In genomic region chr9:37407850-37408502, GRCm38 (mm10) we compare ENCODE assay signal across 8 mouse cellular contexts. TPM values are rescaled to one million over a fixed set of nuclear protein-coding genes. Genes with fewer than 3 reads are reported as not detected.
DNase-seq lines count a peak whose midpoint lies in the region; ATAC-seq lines count a peak whose summit lies in the region.

No protein-coding gene starts in this region.

- H3K4me1 ChIP-seq in heart, embryonic 11.5 days (ENCODE audit: control insufficient read depth, insufficient read depth, low read length), result no peaks in the 10 kb centered on the region
- H3K4me1 ChIP-seq in heart, embryonic 10.5 days, result peaks cover 7% of the 10 kb centered on the region; the same call in 1 of the 2 replicates
- 0 out of 2 replicates have a peak, but pooled peaks cover 6% of the 10 kb centered on the region for H3K4me1 ChIP-seq in forebrain, embryonic 15.5 days
- peaks cover 10% of the 10 kb centered on the region for H3K4me1 ChIP-seq in limb, embryonic 13.5 days

- no peak overlapping the region for H3K9ac ChIP-seq in heart, embryonic 11.5 days (ENCODE audit: low read depth, low read length)
- H3K9ac ChIP-seq in forebrain, embryonic 15.5 days (replicated peaks), result no peak overlapping the region
- no peak overlapping the region for H3K9ac ChIP-seq in limb, embryonic 13.5 days

- H3K4me3 ChIP-seq in heart, embryonic 11.5 days (ENCODE audit: low read depth, low read length), result no peak overlapping the region
- no peak overlapping the region for H3K4me3 ChIP-seq in heart, embryonic 10.5 days
- 0 out of 2 replicates have a peak overlapping the region, but pooled peaks have one; percentile 14 for H3K4me3 ChIP-seq in forebrain, embryonic 15.5 days
- no peak overlapping the region for H3K4me3 ChIP-seq in limb, embryonic 13.5 days

- no peaks in the 10 kb centered on the region for H3K9me3 ChIP-seq in heart, embryonic 11.5 days (replicated peaks; ENCODE audit: control insufficient read depth, low read length)
- H3K9me3 ChIP-seq in heart, embryonic 10.5 days, result no peaks in the 10 kb centered on the region
- H3K9me3 ChIP-seq in forebrain, embryonic 15.5 days, result no peaks in the 10 kb centered on the region
- H3K9me3 ChIP-seq in limb, embryonic 13.5 days, result no peaks in the 10 kb centered on the region

- 0 out of 2 replicates have a peak, but pooled peaks have one; percentile 31 for ATAC-seq in heart, embryonic 11.5 days (replicated peaks; ENCODE audit: insufficient number of reproducible peaks, low FRiP score, low TSS enrichment)
- peak; percentile 37; the same call in 1 of the 2 replicates for ATAC-seq in forebrain, embryonic 15.5 days (replicated peaks)
- ATAC-seq in limb, embryonic 13.5 days (ENCODE audit: low FRiP score, low read depth), result 0 out of 2 replicates have a peak, but pooled peaks have one; percentile 12
- ATAC-seq in erythroblast, adult 5-6 weeks (replicated peaks; ENCODE audit: low FRiP score, poor library complexity, severe bottlenecking), result no peak

- no peak for DNase-seq in heart, embryonic 10.5 days (ENCODE audit: low spot score)
- peak; percentile 66 for DNase-seq in ES-CJ7 (ENCODE audit: low read depth, low spot score)
- no peak for DNase-seq in left cerebral cortex, postnatal 25 days (ENCODE audit: low spot score in 2 of 2)
- no peak for DNase-seq in B cell, adult 2 months

- 12% methylated on average over 19 of the region's 19 CpGs for WGBS in heart, embryonic 11.5 days (ENCODE audit: insufficient replicate concordance)
- 14% methylated on average over 19 of the region's 19 CpGs for WGBS in heart, embryonic 10.5 days
- WGBS in forebrain, embryonic 15.5 days, result 15% methylated on average over 19 of the region's 19 CpGs
- 9% methylated on average over 19 of the region's 19 CpGs for WGBS in limb, embryonic 13.5 days

- intact Hi-C loops in left cerebral cortex, postnatal 25 days (cut with DNase I), result no loop called here

- H3K4me2 ChIP-seq in heart, embryonic 11.5 days, result peak overlapping the region; percentile 46
- peak overlapping the region; percentile 33 for H3K4me2 ChIP-seq in forebrain, embryonic 15.5 days (replicated peaks)
- peak overlapping the region; percentile 41; the same call in 1 of the 2 replicates for H3K4me2 ChIP-seq in limb, embryonic 13.5 days (replicated peaks)

- H3K36me3 ChIP-seq in heart, embryonic 11.5 days (ENCODE audit: control insufficient read depth, insufficient read depth, low read length), result no peaks in the 10 kb centered on the region
- H3K36me3 ChIP-seq in heart, embryonic 10.5 days, result no peaks in the 10 kb centered on the region
- H3K36me3 ChIP-seq in forebrain, embryonic 15.5 days, result no peaks in the 10 kb centered on the region
- no peaks in the 10 kb centered on the region for H3K36me3 ChIP-seq in limb, embryonic 13.5 days

- 0 out of 2 replicates have a peak, but pooled peaks cover 4% of the 10 kb centered on the region for H3K27me3 ChIP-seq in heart, embryonic 11.5 days (ENCODE audit: control insufficient read depth, insufficient read depth, low read length)
- peaks cover 28% of the 10 kb centered on the region for H3K27me3 ChIP-seq in heart, embryonic 10.5 days (ENCODE audit: insufficient read depth, poor library complexity, severe bottlenecking)
- H3K27me3 ChIP-seq in forebrain, embryonic 15.5 days, result no peaks in the 10 kb centered on the region
- H3K27me3 ChIP-seq in limb, embryonic 13.5 days, result peaks cover 40% of the 10 kb centered on the region

- no peak overlapping the region for H3K27ac ChIP-seq in heart, embryonic 11.5 days (ENCODE audit: low read depth, low read length)
- no peak overlapping the region for H3K27ac ChIP-seq in heart, embryonic 10.5 days
- no peak overlapping the region for H3K27ac ChIP-seq in forebrain, embryonic 15.5 days (replicated peaks)
- no peak overlapping the region for H3K27ac ChIP-seq in limb, embryonic 13.5 days

RNA-seq across cellular contexts. Expression of gene Robo4, which starts 6.3 kb away (rescaled TPM):
- 2.5 and 3.3 TPM in 2 replicates for polyA plus RNA-seq in heart, embryonic 11.5 days (2014; fragmentation: Nextera tagmentation; extraction: Ambion mirVana)
- 2.0 and 4.0 TPM in 2 replicates for polyA plus RNA-seq in heart, embryonic 10.5 days (2016; fragmentation: Nextera tagmentation; extraction: Ambion mirVana)
- 3.3 and 4.2 TPM in 2 replicates for polyA plus RNA-seq in forebrain, embryonic 15.5 days (2015; fragmentation: Nextera tagmentation; extraction: Ambion mirVana)
- polyA plus RNA-seq in limb, embryonic 13.5 days (2015; fragmentation: Nextera tagmentation; extraction: Ambion mirVana), result 10.3 and 11.9 TPM in 2 replicates
- total RNA-seq in erythroblast, adult 5-6 weeks (2015; ENCODE audit: low replicate concordance), result not detected in 2 replicates
- not detected in 2 replicates for total RNA-seq in erythroblast, adult 5-6 weeks (2017; ENCODE audit: low replicate concordance)
- total RNA-seq in left cerebral cortex, postnatal 25 days (2021), result 1 to 10 TPM; 6.7 to 7.3 TPM

RNA-seq across cellular contexts. Expression of gene Robo3, which starts 25.1 kb away (rescaled TPM):
- polyA plus RNA-seq in heart, embryonic 11.5 days (2014; fragmentation: Nextera tagmentation; extraction: Ambion mirVana), result 0.29 and 0.35 TPM in 2 replicates
- polyA plus RNA-seq in heart, embryonic 10.5 days (2016; fragmentation: Nextera tagmentation; extraction: Ambion mirVana), result 0.06 and 0.10 TPM in 2 replicates
- polyA plus RNA-seq in forebrain, embryonic 15.5 days (2015; fragmentation: Nextera tagmentation; extraction: Ambion mirVana), result 1.6 and 3.1 TPM in 2 replicates
- polyA plus RNA-seq in limb, embryonic 13.5 days (2015; fragmentation: Nextera tagmentation; extraction: Ambion mirVana), result 0.05 and 0.10 TPM in 2 replicates
- total RNA-seq in erythroblast, adult 5-6 weeks (2015; ENCODE audit: low replicate concordance), result not detected in 2 replicates
- total RNA-seq in erythroblast, adult 5-6 weeks (2017; ENCODE audit: low replicate concordance), result not detected in 2 replicates
- total RNA-seq in left cerebral cortex, postnatal 25 days (2021), result 10 to 100 TPM; 33.4 to 33.6 TPM

RNA-seq across cellular contexts. Expression of gene Hepacam, which starts 40.8 kb away (rescaled TPM):
- not detected in 2 replicates for polyA plus RNA-seq in heart, embryonic 11.5 days (2014; fragmentation: Nextera tagmentation; extraction: Ambion mirVana)
- 0.04 TPM in 1 of 2 replicates, not detected in the other for polyA plus RNA-seq in heart, embryonic 10.5 days (2016; fragmentation: Nextera tagmentation; extraction: Ambion mirVana)
- 3.4 and 4.9 TPM in 2 replicates for polyA plus RNA-seq in forebrain, embryonic 15.5 days (2015; fragmentation: Nextera tagmentation; extraction: Ambion mirVana)
- 0.11 TPM in 1 of 2 replicates, not detected in the other for polyA plus RNA-seq in limb, embryonic 13.5 days (2015; fragmentation: Nextera tagmentation; extraction: Ambion mirVana)
- not detected in 2 replicates for total RNA-seq in erythroblast, adult 5-6 weeks (2015; ENCODE audit: low replicate concordance)
- not detected in 2 replicates for total RNA-seq in erythroblast, adult 5-6 weeks (2017; ENCODE audit: low replicate concordance)
- 10 to 100 TPM; 56.9 to 63.7 TPM for total RNA-seq in left cerebral cortex, postnatal 25 days (2021)

RNA-seq across cellular contexts. Expression of gene Ccdc15, which starts 59.7 kb away (rescaled TPM):
- polyA plus RNA-seq in heart, embryonic 11.5 days (2014; fragmentation: Nextera tagmentation; extraction: Ambion mirVana), result 3.4 and 5.3 TPM in 2 replicates
- polyA plus RNA-seq in heart, embryonic 10.5 days (2016; fragmentation: Nextera tagmentation; extraction: Ambion mirVana), result 5.1 and 5.8 TPM in 2 replicates
- polyA plus RNA-seq in forebrain, embryonic 15.5 days (2015; fragmentation: Nextera tagmentation; extraction: Ambion mirVana), result 8.9 and 9.0 TPM in 2 replicates
- 8.0 and 9.1 TPM in 2 replicates for polyA plus RNA-seq in limb, embryonic 13.5 days (2015; fragmentation: Nextera tagmentation; extraction: Ambion mirVana)
- 0.96 and 8.2 TPM in 2 replicates for total RNA-seq in erythroblast, adult 5-6 weeks (2015; ENCODE audit: low replicate concordance)
- total RNA-seq in erythroblast, adult 5-6 weeks (2017; ENCODE audit: low replicate concordance), result 2.6 and 4.6 TPM in 2 replicates
- total RNA-seq in left cerebral cortex, postnatal 25 days (2021), result 1 to 10 TPM; 1.5 to 2.2 TPM
